Mouse (Mus musculus): ENCODE data around the gene Vmn2r40. TPM values are rescaled to one million over a fixed set of nuclear protein-coding genes. Genes with fewer than 3 reads are reported as not detected.
"Not testable (repeated sequence)": the region's sequence is repeated elsewhere in the genome, so short reads cannot be mapped to it uniquely, and the experiment has no call there.

The Vmn2r40 gene
- not detected for polyA plus RNA-seq (2012; fragmentation: generic; extraction: Trizol)

DNA sequence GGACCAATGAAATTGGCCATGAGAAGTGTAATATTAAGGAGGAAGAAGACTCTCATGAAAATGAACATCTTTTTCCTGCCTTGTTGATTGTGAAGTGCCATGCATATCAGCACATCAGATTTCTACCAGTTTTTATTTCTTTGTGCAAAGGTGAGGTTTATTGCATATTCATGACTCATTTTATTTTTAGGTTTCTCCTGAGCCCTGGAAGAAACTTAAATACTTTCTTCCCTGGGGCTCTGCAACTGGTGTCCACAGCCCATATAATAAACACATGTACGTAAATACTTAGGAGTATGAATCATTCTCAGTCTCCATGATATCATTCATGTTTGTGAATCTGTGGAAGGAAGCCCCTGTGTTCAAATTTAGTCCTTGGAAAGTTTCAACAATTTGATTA is at the start of gene Vmn2r40:
Gene Vmn2r40 (minus strand): TSS at position 101 of the 400 bp plus-strand sequence.
- not testable (repeated sequence) for H3K36me3 ChIP-seq (ENCODE audit: control insufficient read depth, insufficient read depth); H3K4me3 ChIP-seq; H3K4me2 ChIP-seq (ENCODE audit: low read depth); H3K79me2 ChIP-seq (ENCODE audit: control insufficient read depth, insufficient read depth); H3K27me3 ChIP-seq (ENCODE audit: control insufficient read depth, insufficient read depth, insufficient read length); H3ac ChIP-seq (ENCODE audit: control insufficient read depth, insufficient read length)

Other genes starting within 250 kb of the Vmn2r40 start
- gene Vmn2r39, start 99.4 kb upstream of the Vmn2r40 start, polyA plus RNA-seq (2012; fragmentation: generic; extraction: Trizol): not detected
- not detected for gene Vmn2r38, start 166.4 kb upstream of the Vmn2r40 start, polyA plus RNA-seq (2012; fragmentation: generic; extraction: Trizol)

Measured in myocyte (in vitro differentiated cells).